ENCODE assay signal across 8 mouse cellular contexts in genomic region chr7:25279861-25280791, GRCm38 (mm10). TPM values are rescaled to one million over a fixed set of nuclear protein-coding genes. Genes with fewer than 3 reads are reported as not detected.
DNase-seq lines count a peak whose midpoint lies in the region; TF ChIP-seq lines count a peak whose summit lies in the region.
"Had no signal": no experiment of that assay in that cellular context is flagged by ENCODE, and none has a peak within 500 bp of the region (broad histone marks: within the 10 kb centered on the region; RNA-seq: fewer than 3 reads in every experiment).

No protein-coding gene starts in this region.

- no peak for TF ChIP-seq CTCF in heart, adult 2 months (IDR thresholded peaks at IDR 0.05)
- no peak for TF ChIP-seq CTCF in kidney, adult 2 months (conservative IDR thresholded peaks at IDR 0.05; ENCODE audit: insufficient read depth, insufficient read length, low read depth, low read length)

- 3% methylated on average over 6 of the region's 6 CpGs for WGBS in heart, adult 2 months
- 17% methylated on average over 6 of the region's 6 CpGs for WGBS in kidney, adult 2 months

- H3K79me2 ChIP-seq in heart, adult 2 months (replicated peaks; ENCODE audit: control insufficient read depth, insufficient read depth, low read length) = no peaks in the 10 kb centered on the region; the same call in none of the 2 replicates

- H3K27ac ChIP-seq in heart, adult 2 months = peak overlapping the region; percentile 97
- H3K27ac ChIP-seq in kidney, adult 2 months (ENCODE audit: insufficient read depth, low read depth, low read length) = peak overlapping the region; percentile 85

- peak overlapping the region; percentile 86 for H3K9ac ChIP-seq in heart, adult 2 months (ENCODE audit: low read depth, low read length)

- 0 out of 2 replicates have a peak, but pooled peaks have one; percentile 36 for TF ChIP-seq POLR2A in heart, adult 2 months (IDR thresholded peaks at IDR 0.05; ENCODE audit: insufficient read depth, low read depth, low read length)
- TF ChIP-seq POLR2A in kidney, adult 2 months (IDR thresholded peaks at IDR 0.05; ENCODE audit: low read depth, low read length) = no peak

- intact Hi-C loops in heart, adult 2 months (cut with DNase I) = no loop called here

- peak overlapping the region; percentile 91 for H3K4me3 ChIP-seq in heart, adult 2 months
- peak overlapping the region; percentile 40 for H3K4me3 ChIP-seq in kidney, adult 2 months (ENCODE audit: insufficient read depth, low read depth, low read length)

- DNase-seq in 3T3-L1 (ENCODE audit: low read depth, low spot score) = peak; percentile 90
- peak; percentile 49 for DNase-seq in CD4-positive helper T cell, adult 2 months (ENCODE audit: low read depth, low spot score)
- peak; percentile 54 to 60 for DNase-seq in cerebellum, postnatal 14 days
- peak; percentile 80 to 83 for DNase-seq in heart, adult 2 months
- DNase-seq in kidney, adult 2 months = peak; percentile 74
- peak; percentile 64 to 76 for DNase-seq in lung, adult 18-20 months
- DNase-seq in retina, embryonic 14.5 days (ENCODE audit: low spot score) = peak; percentile 66

- TF ChIP-seq EP300 in heart, adult 2 months (IDR thresholded peaks at IDR 0.05; ENCODE audit: insufficient read depth, low read depth, low read length) = peak; percentile 43; the same call in 1 of the 2 replicates

- no peaks in the 10 kb centered on the region for H3K27me3 ChIP-seq in heart, adult 2 months (ENCODE audit: control insufficient read depth, insufficient read depth, low read length)
- no peaks in the 10 kb centered on the region for H3K27me3 ChIP-seq in kidney, adult 2 months (replicated peaks; ENCODE audit: control insufficient read depth, insufficient read depth, low read length)

- peaks cover 25% of the 10 kb centered on the region for H3K4me1 ChIP-seq in heart, adult 2 months (ENCODE audit: control insufficient read depth, insufficient read depth, low read length)
- peaks cover 31% of the 10 kb centered on the region for H3K4me1 ChIP-seq in kidney, adult 2 months (ENCODE audit: control insufficient read depth, insufficient read depth, low read length)

- peaks cover 3% of the 10 kb centered on the region for H3K36me3 ChIP-seq in heart, adult 2 months (ENCODE audit: control insufficient read depth, insufficient read depth, low read length)
- no peaks in the 10 kb centered on the region for H3K36me3 ChIP-seq in kidney, adult 2 months (ENCODE audit: control insufficient read depth, insufficient read depth, low read length)

RNA-seq across cellular contexts. Expression of gene Cic, which starts 12.6 kb away (rescaled TPM):
- 10 to 100 TPM; 62.8 to 62.9 TPM for total RNA-seq in heart, adult 2 months (2021)
- polyA plus RNA-seq in heart, adult 2 months (2012; rRNA removed) = 37.7 and 41.6 TPM in 2 replicates
- polyA plus RNA-seq in kidney, adult 2 months (2012; rRNA removed) = 41.8 and 41.9 TPM in 2 replicates

RNA-seq across cellular contexts. Expression of gene Pafah1b3, which starts 17.7 kb away (rescaled TPM):
- total RNA-seq in heart, adult 2 months (2021) = 1 to 10 TPM; 2.4 to 3.1 TPM
- polyA plus RNA-seq in heart, adult 2 months (2012; rRNA removed) = 6.6 and 9.3 TPM in 2 replicates
- 48.9 and 50.2 TPM in 2 replicates for polyA plus RNA-seq in kidney, adult 2 months (2012; rRNA removed)

RNA-seq across cellular contexts. Expression of gene Prr19, which starts 21.1 kb away (rescaled TPM):
- total RNA-seq in heart, adult 2 months (2021) = not detected
- not detected in 2 replicates for polyA plus RNA-seq in heart, adult 2 months (2012; rRNA removed)
- 0.08 TPM in 1 of 2 replicates, not detected in the other for polyA plus RNA-seq in kidney, adult 2 months (2012; rRNA removed)
- total RNA-seq: gastrocnemius, postnatal 4 days had no signal

RNA-seq across cellular contexts. Expression of gene Tmem145, which starts 25.8 kb away (rescaled TPM):
- not detected for total RNA-seq in heart, adult 2 months (2021)
- 0.06 TPM in 1 of 2 replicates, not detected in the other for polyA plus RNA-seq in heart, adult 2 months (2012; rRNA removed)
- 0.28 and 0.35 TPM in 2 replicates for polyA plus RNA-seq in kidney, adult 2 months (2012; rRNA removed)

RNA-seq across cellular contexts. Expression of gene Erf, which starts 29.6 kb away (rescaled TPM):
- 10 to 100 TPM; 16.5 to 21.2 TPM for total RNA-seq in heart, adult 2 months (2021)
- 11.9 and 17.1 TPM in 2 replicates for polyA plus RNA-seq in heart, adult 2 months (2012; rRNA removed)
- polyA plus RNA-seq in kidney, adult 2 months (2012; rRNA removed) = 37.0 and 46.2 TPM in 2 replicates

Comparison
In these comparisons a context has a peak if more than half of its experiments do, and no peak if none do; other contexts are left out.
1. Peak in every context shown above with its lines: DNase-seq, H3K4me3 ChIP-seq and H3K27ac ChIP-seq.